Mouse (Mus musculus) MEL-GATA-1-ER (cell line): Measurements from ENCODE around the gene Syne4.
A peak's percentile ranks its signal among the peaks of the same experiment; 100 is the strongest.

Source experiments
- DNase-seq: peaks from one replicate; pipeline ENCODE4 v3.0.0-alpha.2; 2012; ENCODE audit warnings: low read depth; ENCODE audit errors: extremely low read depth

Gene Syne4

GRCm38 (mm10) chr7:30296816-30297215 is 17.8 kb upstream of the Syne4 start:
- DNase-seq: no peak

GRCm38 (mm10) chr7:30297266-30297665 is 17.3 kb upstream of the Syne4 start:
- no peak for DNase-seq

GRCm38 (mm10) chr7:30300914-30301313 is 13.7 kb upstream of the Syne4 start:
- no peak for DNase-seq

- no peak for DNase-seq
Observed at GRCm38 (mm10) chr7:30306083-30306779, 8.4 kb upstream of the Syne4 start.

GRCm38 (mm10) chr7:30308076-30309005 is 6.3 kb upstream of the Syne4 start, which contains the start of gene Alkbh6:
Alkbh6 (plus strand) TSS chr7:30308717.
- DNase-seq: peak; percentile 97

- DNase-seq: no peak
Observed at GRCm38 (mm10) chr7:30309395-30310129, 5.0 kb upstream of the Syne4 start.

- no peak for DNase-seq
Observed at GRCm38 (mm10) chr7:30310136-30310535, 4.5 kb upstream of the Syne4 start.

GRCm38 (mm10) chr7:30313666-30314320 is 814 bp upstream of the Syne4 start:
- DNase-seq: no peak

GRCm38 (mm10) chr7:30315559-30316529 is 1.2 kb downstream of the Syne4 start:
- DNase-seq: no peak

GRCm38 (mm10) chr7:30318142-30318541 is 3.5 kb downstream of the Syne4 start:
- DNase-seq: no peak

- no peak for DNase-seq
Observed at GRCm38 (mm10) chr7:30320946-30321345, 6.3 kb downstream of the Syne4 start.

- peak; percentile 87 for DNase-seq
Observed at GRCm38 (mm10) chr7:30321539-30322284, 7.1 kb downstream of the Syne4 start, which contains the start of gene E130208F15Rik. E130208F15Rik (plus strand) TSS chr7:30321740.

- peak; percentile 93 for DNase-seq
Observed at GRCm38 (mm10) chr7:30322285-30322667, 7.7 kb downstream of the Syne4 start.

GRCm38 (mm10) chr7:30322865-30323264 is 8.3 kb downstream of the Syne4 start:
- no peak for DNase-seq

GRCm38 (mm10) chr7:30323795-30324194 is 9.2 kb downstream of the Syne4 start, which contains the start of gene Sdhaf1:
Sdhaf1 (minus strand) TSS chr7:30323895.
- DNase-seq: no peak

- no peak for DNase-seq
Observed at GRCm38 (mm10) chr7:30324300-30324944, 9.8 kb downstream of the Syne4 start.

- DNase-seq: peak; percentile 56
Observed at GRCm38 (mm10) chr7:30325364-30325763, 10.8 kb downstream of the Syne4 start.

GRCm38 (mm10) chr7:30326427-30326826 is 11.8 kb downstream of the Syne4 start:
- no peak for DNase-seq

- no peak for DNase-seq
Observed at GRCm38 (mm10) chr7:30327140-30327539, 12.5 kb downstream of the Syne4 start.
